Mouse (Mus musculus) left cerebral cortex, adult 11 months (tissue): ENCODE data around the gene Fggy.

ENCODE experiments used
- DNase-seq: peaks from one replicate; pipeline ENCODE4 v3.0.0; 2022; ENCODE audit warnings: low spot score

The Fggy gene

GRCm38 (mm10) chr4:95666284-95666889 lies 109.1 kb downstream of the Fggy start:
- no peak for DNase-seq

- peak; percentile 15 for DNase-seq
These were observed 109.6 kb downstream of the Fggy start for GRCm38 (mm10) chr4:95666896-95667295.

GRCm38 (mm10) chr4:95667595-95667994 lies 110.3 kb downstream of the Fggy start:
- no peak for DNase-seq

GRCm38 (mm10) chr4:95668543-95668942 lies 111.2 kb downstream of the Fggy start:
- DNase-seq, result no peak

GRCm38 (mm10) chr4:95669336-95669735 lies 112.0 kb downstream of the Fggy start:
- no peak for DNase-seq

GRCm38 (mm10) chr4:95670559-95670958 lies 113.3 kb downstream of the Fggy start:
- no peak for DNase-seq

GRCm38 (mm10) chr4:95672039-95672438 lies 114.7 kb downstream of the Fggy start:
- no peak for DNase-seq

- DNase-seq, result no peak
These were observed 119.1 kb downstream of the Fggy start for GRCm38 (mm10) chr4:95676390-95676789.

- no peak for DNase-seq
These were observed 123.6 kb downstream of the Fggy start for GRCm38 (mm10) chr4:95680756-95681449.

- no peak for DNase-seq
These were observed 127.3 kb downstream of the Fggy start for GRCm38 (mm10) chr4:95684522-95685080.

GRCm38 (mm10) chr4:95686775-95687174 lies 129.5 kb downstream of the Fggy start:
- DNase-seq, result no peak

GRCm38 (mm10) chr4:95687350-95687749 lies 130.0 kb downstream of the Fggy start:
- no peak for DNase-seq

GRCm38 (mm10) chr4:95688159-95688558 lies 130.9 kb downstream of the Fggy start:
- no peak for DNase-seq

- DNase-seq, result no peak
These were observed 143.1 kb downstream of the Fggy start for GRCm38 (mm10) chr4:95700366-95700765.

GRCm38 (mm10) chr4:95707941-95708897 lies 150.9 kb downstream of the Fggy start:
- no peak for DNase-seq

GRCm38 (mm10) chr4:95709750-95710149 lies 152.4 kb downstream of the Fggy start:
- no peak for DNase-seq

- DNase-seq, result no peak
These were observed 155.5 kb downstream of the Fggy start for GRCm38 (mm10) chr4:95712802-95713201.

- DNase-seq, result no peak
These were observed 156.0 kb downstream of the Fggy start for GRCm38 (mm10) chr4:95713271-95713670.

- DNase-seq, result no peak
These were observed 158.8 kb downstream of the Fggy start for GRCm38 (mm10) chr4:95716137-95716536.

- no peak for DNase-seq
These were observed 166.3 kb downstream of the Fggy start for GRCm38 (mm10) chr4:95723615-95724014.

- DNase-seq, result no peak
These were observed 169.1 kb downstream of the Fggy start for GRCm38 (mm10) chr4:95726361-95726760.

GRCm38 (mm10) chr4:95729142-95729826 lies 172.0 kb downstream of the Fggy start:
- DNase-seq, result no peak
